26 mouse cellular contexts compared by ENCODE assay signal in the genomic region with DNA sequence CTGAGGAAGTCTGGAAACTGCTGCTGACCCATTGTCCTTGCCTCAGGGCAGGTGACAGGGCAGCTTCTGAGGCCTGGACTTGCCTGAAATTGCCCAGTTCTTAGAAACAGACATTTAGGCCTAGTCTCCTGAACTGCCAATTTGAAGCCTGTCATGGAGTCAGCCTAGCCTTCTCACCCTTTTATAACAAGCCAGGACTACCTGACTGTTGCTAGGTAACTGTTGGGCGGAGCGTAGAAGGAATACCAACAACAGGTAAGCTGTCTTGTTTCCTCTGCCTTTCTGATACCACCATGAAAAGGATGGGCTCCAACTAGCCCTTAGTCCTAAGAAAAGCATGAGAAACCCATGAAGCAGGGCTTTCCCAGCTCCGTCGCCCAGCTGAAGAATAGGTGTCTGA.
DNase-seq lines count a peak whose midpoint lies in the region; ATAC-seq and TF ChIP-seq lines count a peak whose summit lies in the region.
"Had no signal": no experiment of that assay in that cellular context is flagged by ENCODE, and none has a peak within 500 bp of the region (broad histone marks: within the 10 kb centered on the region; RNA-seq: fewer than 3 reads in every experiment).

No protein-coding gene starts in this region.

- DNase-seq in layer of hippocampus, adult 2 months (ENCODE audit: low spot score in 2 of 2) = no peak
- DNase-seq in layer of hippocampus, postnatal 36 days = no peak
- peak; percentile 59 for DNase-seq in midbrain, embryonic 11.5 days (ENCODE audit: low spot score, missing footprints)
- no peak for DNase-seq in midbrain, embryonic 14.5 days
- DNase-seq in ES-CJ7 (ENCODE audit: low read depth, low spot score) = peak; percentile 33
- peak; percentile 52 for DNase-seq in R1 (ENCODE audit: low read depth, low spot score)
- no peak for DNase-seq in forebrain, embryonic 14.5 days (ENCODE audit: low spot score)
- DNase-seq: adrenal gland, adult 2 months; adrenal gland, postnatal 10 days; adrenal gland, postnatal 25 days; cerebellum, adult 11 months; cerebellum, adult 18-20 months; cerebellum, adult 8-10 months; cerebellum, adult 9-11 months; cerebellum, postnatal 14 days; cerebellum, postnatal 36 days; embryo, embryonic 11 days; forebrain, postnatal 0 days had no signal

- H3K4me2 ChIP-seq in midbrain, embryonic 11.5 days = no peak overlapping the region
- no peak overlapping the region for H3K4me2 ChIP-seq in midbrain, embryonic 14.5 days (ENCODE audit: low read length)
- no peak overlapping the region for H3K4me2 ChIP-seq in forebrain, embryonic 14.5 days (ENCODE audit: low read length)
- H3K4me2 ChIP-seq: embryonic facial prominence, embryonic 13.5 days; embryonic facial prominence, embryonic 15.5 days; forebrain, embryonic 12.5 days; forebrain, embryonic 15.5 days had no signal

- WGBS in midbrain, embryonic 11.5 days = 94% methylated on average over 4 of the region's 4 CpGs
- WGBS in midbrain, embryonic 14.5 days = 95% methylated on average over 4 of the region's 4 CpGs
- 98% methylated on average over 4 of the region's 4 CpGs for WGBS in forebrain, embryonic 14.5 days

- no peaks in the 10 kb centered on the region for H3K27me3 ChIP-seq in midbrain, embryonic 11.5 days (ENCODE audit: control insufficient read depth, insufficient read depth, low read length)
- no peaks in the 10 kb centered on the region for H3K27me3 ChIP-seq in midbrain, embryonic 14.5 days (ENCODE audit: control insufficient read depth, insufficient read depth, low read length)
- H3K27me3 ChIP-seq in forebrain, embryonic 14.5 days (replicated peaks; ENCODE audit: control insufficient read depth, insufficient read depth, low read length) = no peaks in the 10 kb centered on the region
- H3K27me3 ChIP-seq: embryonic facial prominence, embryonic 13.5 days; embryonic facial prominence, embryonic 15.5 days; forebrain, embryonic 12.5 days; forebrain, embryonic 15.5 days; Patski had no signal

- no peak overlapping the region for H3K4me3 ChIP-seq in layer of hippocampus, adult 2 months
- H3K4me3 ChIP-seq in midbrain, embryonic 11.5 days (ENCODE audit: low read depth, low read length) = no peak overlapping the region
- no peak overlapping the region for H3K4me3 ChIP-seq in midbrain, embryonic 14.5 days (replicated peaks; ENCODE audit: low read depth, low read length)
- H3K4me3 ChIP-seq in forebrain, embryonic 14.5 days (ENCODE audit: low read depth, low read length) = no peak overlapping the region
- H3K4me3 ChIP-seq: embryonic facial prominence, embryonic 13.5 days; embryonic facial prominence, embryonic 15.5 days; erythroblast, embryonic 14.5 days; forebrain, embryonic 10.5 days; forebrain, embryonic 12.5 days; forebrain, embryonic 15.5 days had no signal

- H3K9me3 ChIP-seq in midbrain, embryonic 11.5 days (ENCODE audit: control insufficient read depth, low read length) = no peaks in the 10 kb centered on the region
- H3K9me3 ChIP-seq in midbrain, embryonic 14.5 days (ENCODE audit: control insufficient read depth, low read length) = no peaks in the 10 kb centered on the region
- no peaks in the 10 kb centered on the region for H3K9me3 ChIP-seq in forebrain, embryonic 14.5 days (replicated peaks; ENCODE audit: control insufficient read depth, low read length)
- H3K9me3 ChIP-seq: embryonic facial prominence, embryonic 13.5 days; embryonic facial prominence, embryonic 15.5 days; forebrain, embryonic 10.5 days; forebrain, embryonic 12.5 days; forebrain, embryonic 15.5 days; G1E had no signal

- H3K4me1 ChIP-seq in midbrain, embryonic 11.5 days (ENCODE audit: control insufficient read depth, insufficient read depth, low read length) = no peaks in the 10 kb centered on the region; the same call in none of the 2 replicates
- peaks cover 6% of the 10 kb centered on the region; the same call in 1 of the 2 replicates for H3K4me1 ChIP-seq in midbrain, embryonic 14.5 days (ENCODE audit: control insufficient read depth, insufficient read depth, low read length)
- no peaks in the 10 kb centered on the region; the same call in 1 of the 2 replicates for H3K4me1 ChIP-seq in forebrain, embryonic 14.5 days (ENCODE audit: control insufficient read depth, insufficient read depth, low read length)

- no peak for TF ChIP-seq CTCF in layer of hippocampus, adult 2 months (conservative IDR thresholded peaks at IDR 0.05)

- H3K9ac ChIP-seq in midbrain, embryonic 11.5 days (ENCODE audit: low read length) = no peak overlapping the region
- H3K9ac ChIP-seq in midbrain, embryonic 14.5 days (replicated peaks; ENCODE audit: low read length) = no peak overlapping the region
- H3K9ac ChIP-seq in forebrain, embryonic 14.5 days (ENCODE audit: low read length) = no peak overlapping the region
- H3K9ac ChIP-seq: embryonic facial prominence, embryonic 13.5 days; embryonic facial prominence, embryonic 15.5 days; forebrain, embryonic 12.5 days; forebrain, embryonic 15.5 days; forebrain, postnatal 0 days had no signal

- peak overlapping the region; percentile 83; the same call in 1 of the 2 replicates for H3K27ac ChIP-seq in layer of hippocampus, adult 2 months
- H3K27ac ChIP-seq in midbrain, embryonic 11.5 days (ENCODE audit: low read depth, low read length) = no peak overlapping the region
- no peak overlapping the region for H3K27ac ChIP-seq in midbrain, embryonic 14.5 days (replicated peaks; ENCODE audit: low read depth, low read length)
- H3K27ac ChIP-seq in forebrain, embryonic 14.5 days (ENCODE audit: low read depth, low read length) = no peak overlapping the region
- H3K27ac ChIP-seq: embryonic facial prominence, embryonic 13.5 days; embryonic facial prominence, embryonic 15.5 days; forebrain, embryonic 10.5 days; forebrain, embryonic 12.5 days; forebrain, embryonic 15.5 days had no signal

- H3K36me3 ChIP-seq in midbrain, embryonic 11.5 days (ENCODE audit: control insufficient read depth, insufficient read depth, low read length) = no peaks in the 10 kb centered on the region
- H3K36me3 ChIP-seq in midbrain, embryonic 14.5 days (ENCODE audit: control insufficient read depth, insufficient read depth, low read length) = no peaks in the 10 kb centered on the region
- no peaks in the 10 kb centered on the region for H3K36me3 ChIP-seq in forebrain, embryonic 14.5 days (ENCODE audit: control insufficient read depth, insufficient read depth, low read length)
- H3K36me3 ChIP-seq: embryonic facial prominence, embryonic 13.5 days; embryonic facial prominence, embryonic 15.5 days; forebrain, embryonic 10.5 days; forebrain, embryonic 12.5 days; forebrain, embryonic 15.5 days; G1E had no signal

- no peak for ATAC-seq in midbrain, embryonic 11.5 days (ENCODE audit: low FRiP score)
- no peak for ATAC-seq in midbrain, embryonic 14.5 days (ENCODE audit: low FRiP score, low TSS enrichment)
- ATAC-seq in forebrain, embryonic 14.5 days = no peak
- ATAC-seq: forebrain, embryonic 15.5 days; forebrain, postnatal 0 days; Patski had no signal

Comparison
In these comparisons a context has a peak if more than half of its experiments do, and no peak if none do; other contexts are left out.
1. DNase-seq: peak in midbrain, embryonic 11.5 days (single experiment), ES-CJ7 (single experiment) and R1 (single experiment); none in layer of hippocampus, adult 2 months (0 of 2), layer of hippocampus, postnatal 36 days (0 of 2), midbrain, embryonic 14.5 days (single experiment) and forebrain, embryonic 14.5 days (single experiment).